Mouse (Mus musculus) frontal cortex, adult 2 months (tissue): ENCODE data around the gene Camp. TPM values are rescaled to one million over a fixed set of nuclear protein-coding genes. Genes with fewer than 3 reads are reported as not detected.

ENCODE experiments used
- DNase-seq, 2 experiments: peaks; one replicate each; pipeline ENCODE4 v3.0.0; 2022; ENCODE audit warnings: low spot score in 1 of 2; ENCODE audit errors: extremely low spot score in 1 of 2
- polyA plus RNA-seq: library from polyadenylated mRNA; depleted of rRNA; stranded (reverse); fragments of >200 nt; gene quantifications from 2 replicates; pipeline ENCODE4 v1.2.3, GENCODE M21; 2012; rRNA removed

Camp gene
- 0.22 and 0.61 TPM in 2 replicates for polyA plus RNA-seq

DNA sequence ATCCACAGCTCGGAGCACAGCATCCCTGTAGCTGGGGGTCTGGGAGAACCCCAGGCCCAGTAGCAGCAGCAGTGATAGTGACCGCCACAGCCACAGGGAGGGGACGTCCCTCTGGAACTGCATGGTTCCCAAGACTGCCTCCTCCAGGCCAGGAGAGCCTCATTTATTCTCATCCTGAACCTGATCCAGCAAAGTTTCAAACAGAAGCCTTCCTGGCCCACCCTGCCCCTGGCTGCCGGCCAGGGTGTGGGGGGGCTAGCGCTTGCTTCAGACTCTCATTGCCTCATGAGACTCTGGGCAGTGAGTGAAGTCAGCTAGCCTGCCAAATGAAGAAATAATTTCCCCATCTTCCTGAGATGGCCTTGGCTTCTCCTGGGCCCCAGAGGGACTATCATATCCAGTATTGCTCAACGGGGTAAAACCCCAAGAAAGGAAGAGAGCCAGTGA lies at the start of gene Camp:
TSS of gene Camp (minus strand) at position 306 of the 447 bp plus-strand sequence.
- no peak for DNase-seq

DNA sequence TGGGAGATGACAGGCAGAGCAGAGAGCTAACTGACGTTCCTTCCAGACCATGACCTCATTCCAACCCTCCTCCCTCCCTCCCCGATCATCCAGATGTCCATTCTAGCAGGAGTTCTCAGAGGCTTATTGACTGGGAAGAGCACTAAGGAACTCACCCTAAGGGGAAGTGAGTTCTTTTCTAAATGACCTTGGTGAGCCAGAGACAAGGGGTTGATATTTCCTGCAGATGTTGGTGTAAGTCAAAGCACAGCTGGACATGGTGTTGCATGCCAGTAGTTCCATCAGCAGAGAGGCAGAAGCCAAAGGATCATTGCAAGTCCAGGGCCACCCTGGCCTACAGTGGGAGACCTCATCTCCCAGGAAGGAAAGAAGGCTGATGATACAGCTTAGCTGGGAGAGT lies 48.6 kb upstream of the Camp start:
- no peak for DNase-seq

DNA sequence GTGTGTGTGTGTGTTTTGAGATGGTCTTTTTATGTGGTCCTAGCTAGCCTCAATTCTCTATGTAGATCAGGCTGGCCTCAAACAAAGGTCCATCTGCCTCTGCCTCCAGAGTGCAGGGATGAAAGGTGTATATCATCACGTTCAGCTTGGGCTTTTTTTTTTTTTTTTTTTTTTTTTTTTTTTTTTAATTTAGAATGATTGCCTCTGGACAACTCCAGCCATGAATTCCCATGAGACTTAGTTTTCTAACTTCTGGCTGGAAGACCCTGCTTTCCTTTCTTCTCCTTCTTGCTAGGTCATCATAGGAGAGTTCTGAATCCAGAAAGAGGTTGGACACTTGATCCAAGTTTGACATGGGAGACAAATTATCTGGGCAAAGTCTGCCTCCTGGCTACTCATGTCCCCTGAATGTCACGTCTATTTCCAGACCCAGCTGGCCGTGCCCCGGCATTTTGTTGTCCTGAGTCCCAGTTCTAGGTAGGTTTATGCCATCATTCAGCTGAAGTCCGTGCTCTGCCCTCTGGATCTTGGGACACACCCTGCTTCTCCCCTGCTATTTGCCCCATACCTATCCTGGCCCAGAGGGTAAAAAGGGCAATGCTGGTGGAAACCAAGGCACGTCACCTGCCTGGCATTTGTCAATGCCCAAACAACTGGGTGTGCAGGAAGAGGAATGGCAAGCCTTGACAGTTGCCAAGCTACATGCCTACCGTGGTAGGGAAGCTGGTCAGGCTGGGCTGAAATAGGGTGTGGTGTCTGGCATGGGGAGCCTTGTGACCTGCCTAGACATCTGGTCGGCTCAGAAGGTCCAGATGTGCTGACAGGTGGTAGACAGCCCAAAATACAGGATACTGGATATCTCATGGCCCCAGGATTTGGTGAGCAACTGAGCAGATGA lies 47.1 kb upstream of the Camp start:
- no peak for DNase-seq

DNA sequence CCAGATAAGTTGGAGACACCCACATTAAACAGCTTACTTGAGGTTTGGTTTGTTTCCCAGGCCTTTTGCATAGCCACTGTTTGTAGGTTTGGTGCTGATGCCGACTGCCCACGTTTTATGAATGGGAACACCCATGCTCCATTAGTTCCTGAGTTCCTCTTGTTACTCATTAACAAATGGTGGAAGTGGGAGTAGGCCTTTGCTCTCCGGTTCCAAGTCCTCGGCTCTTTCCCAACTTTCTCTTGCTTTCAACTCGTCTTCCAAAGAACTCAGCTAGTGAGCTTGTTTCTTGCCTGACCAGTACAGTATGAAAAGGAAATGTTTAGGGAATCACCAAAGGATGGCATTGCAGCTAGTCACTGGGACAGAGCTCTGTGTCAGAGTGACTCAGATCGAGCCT lies 46.2 kb upstream of the Camp start:
- DNase-seq = no peak

DNA sequence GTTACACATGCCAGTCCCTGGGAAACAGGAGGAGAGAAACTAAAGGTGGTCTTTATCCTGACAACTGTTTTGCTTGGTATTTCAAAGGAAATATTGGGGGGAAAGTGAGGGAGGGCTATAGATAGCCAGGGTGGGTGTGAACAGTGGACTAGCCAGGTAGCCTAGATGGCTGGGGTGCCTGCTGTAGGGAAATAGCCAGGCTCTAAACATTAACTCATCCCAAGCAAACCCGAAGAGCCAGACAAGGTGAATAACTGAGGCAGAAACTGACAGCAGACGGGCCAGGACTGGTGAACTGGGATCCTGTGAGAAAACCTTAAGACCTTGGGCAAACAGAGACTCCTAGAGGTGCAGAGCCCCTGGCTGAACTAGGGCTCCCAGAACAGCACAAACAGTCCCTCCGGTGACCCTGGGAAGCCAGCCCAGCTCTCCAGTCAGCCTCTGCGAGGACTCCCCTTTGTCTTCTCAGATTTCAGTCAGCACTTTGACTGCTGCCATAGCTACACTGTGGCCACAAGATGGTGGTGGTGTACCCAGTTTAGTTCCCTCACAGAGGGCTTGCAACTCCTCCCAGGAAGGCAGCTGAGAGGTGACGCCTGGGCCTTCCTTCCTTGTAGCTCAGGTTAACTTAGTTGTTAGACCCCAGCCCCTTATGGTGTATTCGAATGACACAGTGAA lies 45.1 kb upstream of the Camp start:
- DNase-seq = peak; percentile 57 to 85

DNA sequence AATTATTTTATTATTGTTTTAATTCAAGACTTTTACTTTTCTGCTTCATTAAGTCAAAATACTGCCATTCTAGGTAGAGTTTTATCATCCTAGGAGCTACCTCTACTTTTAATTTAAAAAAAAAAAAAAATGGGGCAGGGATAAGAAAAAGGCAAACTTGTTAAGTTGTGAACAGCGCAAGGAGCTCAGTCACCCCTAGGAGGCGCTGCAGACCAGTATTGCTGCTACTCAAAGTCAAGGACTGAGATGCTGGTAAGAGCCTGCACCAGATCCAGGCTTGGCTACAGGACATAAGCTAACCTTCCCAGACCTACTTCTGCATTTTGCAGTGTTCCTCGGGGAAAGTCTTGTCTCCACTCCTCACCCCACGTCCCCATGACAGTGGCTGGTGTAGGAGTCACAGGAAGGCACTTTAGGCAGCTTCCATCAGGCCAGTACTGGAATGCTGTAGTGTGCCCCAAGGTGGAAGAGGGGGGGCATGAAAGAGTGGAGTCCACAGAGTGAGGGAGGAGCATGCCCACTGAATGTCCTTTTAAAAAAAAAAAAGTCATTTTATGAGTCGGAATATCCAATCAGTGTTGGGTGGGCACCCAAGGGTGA lies 43.3 kb upstream of the Camp start:
- DNase-seq = peak in 1 of 2 experiments; percentile 89

DNA sequence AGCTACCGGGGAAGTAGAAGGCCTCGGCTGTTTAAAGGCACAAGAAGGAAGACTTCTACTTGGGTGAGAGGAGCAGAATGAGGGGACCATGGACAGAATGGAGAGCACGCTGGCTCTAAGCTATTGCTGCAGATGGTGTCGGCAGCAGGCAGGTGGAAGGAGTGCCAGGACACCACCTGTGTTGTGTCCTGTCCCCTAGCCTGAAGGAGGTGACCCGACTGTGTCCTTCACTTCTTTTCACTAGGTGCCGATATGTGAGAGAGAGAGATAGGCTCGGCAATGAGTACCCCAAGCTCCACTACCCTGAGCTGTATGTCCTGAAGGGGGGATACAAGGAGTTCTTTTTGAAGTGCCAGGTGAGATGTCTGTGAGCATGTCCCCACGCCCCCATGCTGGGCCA lies 42.1 kb upstream of the Camp start:
- no peak for DNase-seq

DNA sequence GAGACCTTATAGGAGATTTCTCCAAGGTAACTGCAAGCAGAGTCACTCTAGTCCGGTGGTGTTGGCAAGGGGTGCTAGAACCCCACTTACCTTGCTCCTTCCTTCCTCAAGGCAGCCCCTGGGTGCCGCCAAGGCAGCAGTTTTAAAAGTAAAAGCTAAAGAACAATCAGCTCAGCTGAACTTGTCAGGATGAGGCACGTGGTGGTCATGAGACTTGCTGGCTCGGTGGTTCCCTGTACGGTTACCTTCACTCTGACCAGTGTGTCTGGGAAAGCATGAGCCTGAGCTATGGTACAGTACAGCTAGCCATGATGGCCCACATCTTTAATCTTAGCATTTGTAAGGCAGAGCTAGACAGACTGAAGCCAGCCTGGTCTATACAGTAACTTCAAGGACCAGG lies 37.9 kb upstream of the Camp start:
- no peak for DNase-seq

DNA sequence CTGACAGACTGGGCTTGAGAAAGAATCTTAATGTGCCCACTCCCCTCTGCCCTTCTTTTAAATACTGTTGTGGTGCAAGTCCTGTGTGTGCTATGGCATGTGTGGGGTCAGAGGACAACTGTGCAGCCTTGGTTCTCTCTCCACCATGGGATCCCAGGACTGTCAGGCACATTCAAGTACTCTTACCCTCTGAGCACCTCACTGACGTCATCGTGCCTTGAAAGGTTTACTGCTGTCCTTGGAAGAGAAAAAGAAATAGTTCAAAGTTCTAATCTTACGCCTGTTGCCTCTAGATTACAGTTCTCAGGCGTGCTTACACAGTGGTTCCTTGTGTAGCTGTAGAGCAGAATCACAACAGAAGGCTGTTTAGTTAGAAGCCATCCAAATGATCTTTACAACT lies 36.8 kb upstream of the Camp start:
- no peak for DNase-seq

DNA sequence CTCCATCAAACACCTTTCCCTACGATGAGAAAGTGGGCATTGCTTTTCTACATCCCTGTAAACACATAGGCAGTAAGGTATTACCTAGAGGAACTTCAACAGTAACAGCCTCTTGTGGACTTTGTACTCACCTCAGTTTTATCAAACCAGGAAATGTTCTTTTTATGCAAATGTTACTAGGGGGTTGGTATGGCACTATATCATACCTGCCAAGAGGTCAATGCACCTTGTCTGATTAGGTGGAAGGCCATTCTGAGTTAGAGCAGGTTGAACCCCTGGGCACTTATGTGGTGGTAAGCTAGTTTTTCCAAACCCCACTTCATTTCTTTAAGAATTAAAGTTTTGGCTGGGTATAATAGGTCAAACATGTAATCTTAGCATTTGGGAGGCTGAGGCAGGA lies 29.9 kb upstream of the Camp start:
- DNase-seq = no peak

DNA sequence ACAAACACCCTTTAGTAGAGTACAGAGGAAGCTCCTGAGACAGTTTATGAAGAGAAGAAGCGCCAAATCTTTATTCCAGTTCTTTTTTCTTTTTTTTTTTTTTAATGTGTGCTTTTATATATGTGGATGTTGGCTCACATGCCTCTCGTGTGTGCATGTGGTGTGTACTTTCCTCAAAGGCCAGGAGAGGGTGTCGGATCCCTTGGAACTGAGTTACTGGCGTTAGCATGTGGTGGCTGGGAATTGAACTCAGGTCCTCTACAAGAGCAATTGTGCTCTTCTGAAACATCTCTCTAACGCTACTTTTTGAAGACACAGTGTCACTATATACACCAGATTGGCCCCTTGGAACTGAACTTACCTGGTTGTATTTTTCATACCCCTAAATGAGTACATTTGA lies 28.2 kb upstream of the Camp start:
- DNase-seq = no peak

DNA sequence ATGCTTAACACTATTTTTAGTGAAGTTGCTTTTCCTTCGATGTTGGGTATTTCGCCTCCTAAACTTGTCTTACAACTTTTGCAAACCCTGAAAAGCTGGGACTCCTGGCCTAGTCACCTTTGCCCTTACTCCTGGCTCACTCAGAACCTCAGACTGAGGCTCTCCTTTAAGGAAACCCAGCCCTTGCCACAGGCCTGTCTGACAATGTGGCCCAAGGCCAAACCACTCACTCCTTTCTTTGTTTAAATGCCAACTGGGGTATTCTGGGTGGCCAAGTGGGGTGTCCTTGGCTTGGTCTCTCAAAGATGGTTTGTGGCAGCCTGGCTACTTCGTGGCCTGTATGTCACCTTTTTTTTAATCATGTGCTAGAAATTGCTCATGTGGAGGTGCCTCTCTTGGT lies 27.3 kb upstream of the Camp start:
- DNase-seq = no peak

DNA sequence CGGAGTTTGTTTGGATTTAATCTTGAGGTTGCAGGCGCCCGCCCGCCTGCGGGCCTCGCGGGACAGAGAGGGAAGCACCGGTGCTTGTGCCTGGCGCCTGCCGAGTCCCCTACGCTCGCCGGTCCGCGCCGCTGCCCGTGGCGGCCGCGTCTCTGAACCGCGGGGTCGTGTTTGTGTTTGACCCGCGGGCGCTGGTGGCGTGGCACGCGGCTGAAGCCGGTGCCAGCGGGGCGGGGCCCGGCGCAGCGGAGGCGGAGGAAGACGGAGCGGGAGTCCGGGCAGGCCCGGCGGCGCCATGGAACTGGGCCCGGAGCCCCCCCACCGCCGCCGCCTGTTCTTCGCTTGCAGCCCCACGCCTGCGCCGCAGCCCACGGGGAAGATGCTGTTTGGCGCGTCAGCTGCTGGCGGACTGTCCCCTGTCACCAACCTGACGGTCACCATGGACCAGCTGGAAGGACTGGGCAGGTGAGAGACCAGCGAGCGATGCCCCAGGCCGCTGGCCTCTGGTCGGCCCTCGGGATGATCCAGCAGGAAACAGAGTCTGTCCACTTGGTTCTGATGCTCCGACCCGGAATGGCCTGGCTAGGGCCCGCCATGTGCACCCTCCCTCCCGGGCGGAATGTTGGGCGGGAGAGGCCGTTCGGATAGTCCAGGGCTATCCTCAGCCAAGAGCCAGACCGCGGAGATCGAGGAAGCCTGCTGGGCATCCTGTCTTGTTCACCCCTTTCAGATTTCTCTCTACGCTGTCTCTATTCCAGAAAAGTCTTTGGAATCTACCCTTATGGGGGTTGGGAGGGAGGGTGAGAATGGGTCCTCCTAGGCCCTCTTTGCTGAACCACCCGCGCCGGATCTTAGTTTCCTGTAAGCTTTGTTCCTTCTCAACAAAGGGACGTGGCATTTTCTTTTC lies 26.5 kb upstream of the Camp start:
- DNase-seq = peak in 1 of 2 experiments; percentile 44

DNA sequence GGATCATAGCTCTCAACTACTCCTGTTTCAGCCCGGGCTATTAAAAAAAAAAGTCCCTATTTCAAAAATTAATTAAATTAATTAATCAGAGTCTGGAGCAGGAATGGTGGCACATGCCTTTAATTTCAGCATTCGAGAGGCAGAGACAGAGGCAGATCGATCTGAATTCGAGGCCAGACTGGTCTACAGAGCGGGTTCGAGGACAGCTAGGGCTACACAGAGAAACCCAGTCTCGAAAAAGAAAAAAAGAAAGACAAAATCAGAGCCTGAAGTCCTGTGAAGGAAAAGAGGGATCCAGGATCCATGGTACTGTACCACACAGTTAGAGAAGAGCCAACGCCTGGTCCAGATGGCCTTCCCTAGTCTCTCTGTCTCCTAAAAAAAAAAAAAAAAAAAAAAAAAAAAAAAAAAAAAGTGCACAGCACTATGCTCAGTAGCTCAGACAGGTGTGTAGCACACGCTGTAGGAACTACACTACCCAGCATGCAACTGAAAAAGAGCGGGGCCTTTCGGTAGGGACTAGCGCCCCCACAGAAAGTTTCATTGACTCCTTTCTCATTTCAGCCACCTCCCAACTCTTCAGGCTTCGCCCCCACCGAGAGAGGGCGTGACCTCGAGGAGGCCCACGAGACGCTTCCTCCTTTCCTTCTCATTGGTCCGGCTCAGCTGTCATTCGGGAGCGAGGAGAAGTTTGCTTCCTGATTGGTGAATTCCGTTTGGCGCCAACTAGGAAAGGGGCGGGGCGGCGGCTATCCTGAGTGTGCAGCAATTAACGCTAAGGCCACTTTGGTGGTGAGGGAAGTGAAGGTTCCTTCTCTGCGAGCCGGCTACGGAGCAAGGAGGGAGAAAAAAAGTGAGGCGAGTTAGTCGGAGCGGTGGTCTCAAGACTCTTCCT lies 25.6 kb upstream of the Camp start, which contains the start of gene Cdc25a:
TSS of gene Cdc25a (plus strand) at position 783 of the 895 bp plus-strand sequence.
- DNase-seq = peak; percentile 97

DNA sequence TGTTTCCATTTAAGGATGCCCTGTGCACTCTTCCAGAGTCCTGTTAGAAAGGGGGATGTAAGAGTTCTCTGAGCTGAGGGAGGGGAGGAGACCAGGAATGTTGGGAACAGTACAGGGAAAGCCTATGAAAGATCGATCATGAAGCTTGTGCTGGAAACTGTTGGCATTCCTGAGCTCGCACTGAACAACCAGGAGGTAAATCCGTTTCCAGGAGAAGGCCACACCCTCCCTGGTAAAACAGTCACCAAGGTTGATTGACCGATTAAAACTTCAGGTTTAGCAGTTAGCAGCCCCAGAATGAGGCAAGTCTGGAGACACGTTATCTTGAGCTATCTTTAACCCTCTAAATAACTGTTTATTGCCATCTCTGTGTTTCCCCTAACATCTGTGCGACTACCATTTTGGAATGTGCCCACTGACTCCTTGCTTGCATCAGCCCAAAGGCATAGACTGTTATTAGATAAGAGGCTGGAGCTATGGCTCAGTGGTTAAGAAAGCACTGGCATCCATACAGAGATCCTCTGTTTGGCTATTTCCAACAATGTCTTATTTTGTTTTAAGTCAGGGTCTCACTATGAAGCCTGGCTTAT lies 21.7 kb upstream of the Camp start:
- no peak for DNase-seq

DNA sequence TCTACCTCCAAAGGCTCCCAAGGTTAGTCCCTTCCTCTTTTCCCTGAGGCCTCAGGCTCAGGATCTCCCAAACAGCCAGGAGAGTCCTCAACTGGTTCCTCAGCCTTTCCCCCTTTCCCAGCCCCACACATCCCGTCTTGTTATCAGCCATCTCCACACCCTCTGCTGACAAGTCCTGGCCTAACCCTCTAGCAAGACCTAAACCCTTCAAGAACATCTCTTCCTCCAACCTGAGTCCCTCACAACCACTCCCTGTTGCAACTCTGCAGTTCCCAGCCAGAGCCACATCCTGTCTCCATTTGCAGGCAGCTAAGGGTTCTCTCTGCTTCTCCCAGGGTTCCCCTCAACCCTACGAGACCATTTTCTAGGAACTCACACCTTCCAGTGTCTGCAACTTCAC lies 16.8 kb upstream of the Camp start:
- DNase-seq = no peak

DNA sequence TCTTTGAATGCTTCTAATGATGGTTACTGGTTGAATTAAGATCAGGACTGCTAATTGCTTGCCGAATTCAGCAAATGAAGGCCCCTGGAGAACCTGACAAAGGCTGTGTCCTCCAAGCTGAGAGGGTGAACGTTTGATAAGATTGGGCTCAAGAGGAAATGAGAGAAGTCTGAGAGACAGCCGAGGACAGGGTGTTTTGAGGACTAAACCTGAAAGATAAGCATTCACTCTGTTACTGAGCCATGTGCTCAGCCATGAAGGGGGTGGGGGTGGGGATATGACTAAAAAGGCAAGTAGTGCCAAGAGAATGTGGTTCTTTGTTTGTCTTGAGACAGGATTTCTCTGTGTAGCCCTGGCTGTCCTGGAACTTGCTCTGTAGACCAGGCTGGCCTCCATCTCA lies 13.7 kb upstream of the Camp start:
- no peak for DNase-seq

DNA sequence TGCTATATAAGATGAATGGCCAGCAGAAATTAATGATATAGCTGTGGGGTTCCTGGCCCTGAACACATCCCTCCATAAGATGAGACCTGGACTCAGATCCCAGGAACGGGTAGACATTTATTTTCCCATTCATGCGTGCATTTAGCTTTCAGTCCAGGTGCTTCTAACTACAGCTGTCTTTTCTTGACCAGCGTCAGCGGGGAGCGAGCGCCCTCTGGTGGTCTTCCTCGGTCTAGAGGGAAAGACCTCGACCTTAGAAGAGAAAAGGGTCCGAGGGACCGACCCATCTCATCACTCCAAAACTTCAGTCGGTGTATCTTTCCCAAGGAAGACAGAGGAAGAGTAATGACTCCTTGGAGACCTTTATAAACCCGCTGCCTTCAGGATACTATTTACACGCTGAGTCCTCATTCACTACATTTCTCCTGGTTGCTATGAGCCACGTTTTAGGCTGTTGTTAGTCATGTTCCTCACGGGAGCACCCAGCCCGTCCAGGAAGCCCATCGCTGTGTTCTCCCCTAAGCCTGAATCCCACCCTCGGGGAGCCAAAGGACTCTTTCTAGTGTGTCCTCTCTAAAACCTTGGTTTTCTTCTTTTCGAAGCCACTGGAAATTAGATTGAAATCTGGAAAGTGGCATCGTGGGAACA lies 13.1 kb upstream of the Camp start:
- DNase-seq = peak; percentile 13 to 88

DNA sequence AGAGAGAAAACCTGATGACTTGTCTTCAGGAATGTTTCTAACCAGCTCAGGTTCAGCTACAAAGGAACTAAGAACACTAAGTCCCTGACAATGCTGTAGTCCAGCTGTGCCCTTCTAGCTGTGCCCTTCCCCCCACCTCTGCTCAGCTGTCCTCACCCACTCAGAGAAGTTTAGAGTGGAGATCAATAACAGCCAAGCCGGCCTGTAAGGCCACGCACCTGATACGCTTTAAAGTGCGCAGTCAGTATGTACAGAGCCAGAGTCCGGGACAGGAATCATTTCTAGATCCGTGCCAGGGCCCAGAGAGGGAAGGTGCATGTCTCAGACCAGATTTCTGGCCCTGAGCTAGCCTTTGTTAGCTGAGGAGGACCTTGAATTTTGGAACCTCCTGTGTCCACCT lies 6.5 kb upstream of the Camp start:
- DNase-seq = no peak
